Mouse (Mus musculus): Measurements from ENCODE around the gene Nfib. TPM values are rescaled to one million over a fixed set of nuclear protein-coding genes. Genes with fewer than 3 reads are reported as not detected.
A peak's percentile ranks its signal among the peaks of the same experiment; 100 is the strongest.

The Nfib gene
- total RNA-seq, 2 experiments from 2014 or later: 92.9 to 104 TPM

DNA sequence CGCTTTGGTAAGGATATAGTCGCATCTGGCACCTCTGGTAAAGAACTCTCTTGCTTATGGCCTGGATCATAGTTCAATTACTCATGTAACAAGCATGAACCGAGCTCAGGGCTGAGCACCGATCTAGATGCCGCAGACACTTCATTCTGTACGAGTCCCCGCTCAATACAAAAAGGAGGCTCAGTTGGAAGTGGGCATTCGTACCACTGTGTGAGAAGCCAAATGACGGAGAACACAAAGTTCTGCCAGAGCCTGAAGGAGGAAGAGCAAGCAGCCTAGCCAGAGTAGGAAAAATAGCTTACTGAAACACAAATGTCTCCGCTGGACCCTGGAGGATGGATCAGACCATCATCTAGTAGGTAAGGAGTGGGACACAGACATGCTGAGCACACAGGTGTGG is 246.7 kb downstream of the Nfib start:
- intact Hi-C loops (cut with DNase I; ENCODE audit: low total_unique reads): no loop called here
- DNase-seq: no peak

- intact Hi-C loops (cut with DNase I; ENCODE audit: low total_unique reads): no loop called here
- DNase-seq: no peak
Observed at GRCm38 (mm10) chr4:82456908-82457307, 248.6 kb downstream of the Nfib start.

- no peak for DNase-seq
- intact Hi-C loops (cut with DNase I; ENCODE audit: low total_unique reads): no loop called here
Observed at GRCm38 (mm10) chr4:82456323-82456713, 249.2 kb downstream of the Nfib start.

GRCm38 (mm10) chr4:82455617-82456322 is 249.8 kb downstream of the Nfib start:
- no peak for DNase-seq
- intact Hi-C loops (cut with DNase I; ENCODE audit: low total_unique reads): no loop called here

DNA sequence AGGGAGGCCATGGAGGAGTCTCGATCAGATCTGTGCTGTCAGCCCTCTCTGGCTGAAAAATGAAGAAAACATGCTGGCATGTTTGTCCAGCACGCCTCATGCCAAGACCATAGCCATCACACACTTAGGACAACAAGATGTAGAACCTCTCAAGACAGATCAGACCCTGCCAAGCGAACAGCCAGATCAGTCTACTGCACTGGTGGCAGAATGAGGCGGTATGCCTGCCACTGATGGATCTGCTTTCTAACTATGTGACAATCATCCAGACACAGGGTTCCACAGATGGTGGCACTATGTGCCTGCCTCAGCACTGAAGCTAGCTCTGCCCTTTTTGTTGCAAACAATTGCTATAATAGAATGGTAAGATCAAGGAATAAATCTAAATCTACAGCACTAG is 250.6 kb downstream of the Nfib start:
- no peak for DNase-seq
- intact Hi-C loops (cut with DNase I; ENCODE audit: low total_unique reads): no loop called here

DNA sequence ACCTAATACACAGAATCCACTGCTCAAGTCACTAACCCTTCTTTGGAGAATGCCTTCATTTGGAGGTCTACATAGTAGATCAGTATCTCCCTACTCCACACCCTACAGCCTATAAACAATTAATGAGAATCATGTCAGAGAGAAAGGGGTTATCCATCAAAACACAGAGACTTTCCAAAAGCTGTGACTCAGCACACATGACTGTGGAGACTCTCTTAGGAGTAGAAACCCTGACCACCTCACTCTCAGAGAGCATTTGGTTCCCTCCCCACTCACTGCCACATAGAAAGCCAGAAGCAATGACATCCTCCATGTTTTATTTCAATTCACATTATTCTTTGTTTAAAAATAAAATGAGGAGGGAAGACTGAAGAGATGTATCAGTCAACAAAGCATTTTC is 252.2 kb downstream of the Nfib start:
- intact Hi-C loops (cut with DNase I; ENCODE audit: low total_unique reads): no loop called here
- no peak for DNase-seq

- intact Hi-C loops (cut with DNase I; ENCODE audit: low total_unique reads): no loop called here
- DNase-seq: no peak
Observed at GRCm38 (mm10) chr4:82452905-82453304, 252.6 kb downstream of the Nfib start.

- intact Hi-C loops (cut with DNase I; ENCODE audit: low total_unique reads): no loop called here
- peak; percentile 88 for DNase-seq
Observed at GRCm38 (mm10) chr4:82447061-82447671, 258.4 kb downstream of the Nfib start.

DNA sequence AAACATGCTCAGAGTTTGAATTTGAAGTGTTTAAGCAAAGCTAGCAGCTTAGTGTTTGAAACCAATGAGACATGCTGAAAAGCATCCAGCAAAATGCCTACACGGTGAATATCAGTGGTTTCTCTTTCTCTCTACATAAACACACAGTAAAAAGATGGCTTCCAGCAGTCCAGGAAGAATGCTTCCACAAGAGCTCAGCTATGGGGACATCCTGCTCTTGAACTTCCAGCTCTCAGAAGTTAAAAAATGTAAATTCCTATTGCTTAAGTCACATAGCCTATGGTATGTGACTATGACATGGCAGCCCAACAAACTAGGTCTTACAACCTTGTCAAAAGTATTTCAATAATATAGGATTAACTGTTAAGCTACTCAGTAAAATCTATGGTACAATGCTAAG is 261.5 kb downstream of the Nfib start:
- DNase-seq: no peak
- intact Hi-C loops (cut with DNase I; ENCODE audit: low total_unique reads): no loop called here

- intact Hi-C loops (cut with DNase I; ENCODE audit: low total_unique reads): no loop called here
- no peak for DNase-seq
Observed at GRCm38 (mm10) chr4:82443441-82443840, 262.1 kb downstream of the Nfib start.

- no peak for DNase-seq
- intact Hi-C loops (cut with DNase I; ENCODE audit: low total_unique reads): no loop called here
Observed at GRCm38 (mm10) chr4:82443003-82443402, 262.5 kb downstream of the Nfib start.

DNA sequence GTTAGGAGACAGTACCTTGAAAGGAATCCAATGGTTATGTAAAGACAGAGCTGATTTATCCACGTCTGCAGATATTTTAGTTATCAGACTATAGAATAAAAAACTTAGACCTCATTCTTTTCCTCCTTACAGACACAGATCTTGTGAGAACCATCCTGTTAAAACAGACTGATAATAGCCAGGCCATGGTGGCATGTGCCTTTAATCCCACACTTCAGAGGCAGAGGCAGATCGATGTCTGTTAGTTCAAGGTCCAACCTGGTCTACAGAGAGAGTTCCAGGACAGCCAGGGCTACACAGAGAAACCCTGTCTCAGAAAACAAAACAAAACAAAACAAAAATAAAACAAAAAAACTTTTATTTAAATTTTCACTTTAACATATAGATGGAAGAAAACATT is 264.9 kb downstream of the Nfib start:
- intact Hi-C loops (cut with DNase I; ENCODE audit: low total_unique reads): no loop called here

DNA sequence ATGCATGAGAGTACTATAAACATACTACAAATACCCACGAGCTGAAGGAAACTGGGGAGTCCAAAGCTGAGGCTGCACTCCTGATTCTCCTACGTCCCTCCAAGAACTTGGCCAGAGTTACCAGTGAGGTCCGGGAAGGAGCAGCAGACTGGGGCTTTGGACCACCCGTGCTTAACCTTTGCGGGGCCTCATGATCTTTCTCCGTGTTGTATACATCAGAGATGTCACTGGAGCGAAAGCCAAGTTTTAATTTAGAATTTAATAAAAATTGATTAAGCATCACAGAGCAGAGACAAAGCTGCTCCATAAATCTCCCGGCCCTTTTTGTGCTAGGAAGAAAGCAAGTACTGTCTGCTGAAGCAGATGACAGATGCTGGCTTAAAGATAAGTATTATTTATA is 265.7 kb downstream of the Nfib start:
- intact Hi-C loops (cut with DNase I; ENCODE audit: low total_unique reads): no loop called here

More for the DNA sequence above, 264.9 kb downstream of the Nfib start:
- DNase-seq: no peak

DNA sequence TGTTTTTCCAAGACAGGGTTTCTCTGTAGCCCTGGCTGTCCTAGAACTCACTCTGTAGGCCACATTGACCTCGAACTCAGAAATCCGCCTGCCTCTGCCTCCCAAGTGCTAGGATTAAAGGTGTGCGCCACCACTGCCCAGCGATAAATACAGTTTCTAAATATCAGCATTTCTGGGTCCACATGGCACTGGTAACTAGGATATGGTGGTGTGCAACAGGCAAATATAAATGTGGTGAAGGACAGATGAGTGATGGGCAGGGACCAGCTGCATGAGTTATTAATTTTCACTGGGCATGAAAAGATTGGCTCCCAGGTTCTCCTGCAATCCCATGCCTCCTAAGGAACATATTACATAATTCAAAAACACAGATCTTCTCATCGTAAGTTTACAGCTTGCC is 266.9 kb downstream of the Nfib start:
- intact Hi-C loops (cut with DNase I; ENCODE audit: low total_unique reads): no loop called here
- DNase-seq: no peak

More for the DNA sequence above, 265.7 kb downstream of the Nfib start:
- DNase-seq: no peak

- intact Hi-C loops (cut with DNase I; ENCODE audit: low total_unique reads): no loop called here
Observed at GRCm38 (mm10) chr4:82437533-82438318, 267.8 kb downstream of the Nfib start.

DNA sequence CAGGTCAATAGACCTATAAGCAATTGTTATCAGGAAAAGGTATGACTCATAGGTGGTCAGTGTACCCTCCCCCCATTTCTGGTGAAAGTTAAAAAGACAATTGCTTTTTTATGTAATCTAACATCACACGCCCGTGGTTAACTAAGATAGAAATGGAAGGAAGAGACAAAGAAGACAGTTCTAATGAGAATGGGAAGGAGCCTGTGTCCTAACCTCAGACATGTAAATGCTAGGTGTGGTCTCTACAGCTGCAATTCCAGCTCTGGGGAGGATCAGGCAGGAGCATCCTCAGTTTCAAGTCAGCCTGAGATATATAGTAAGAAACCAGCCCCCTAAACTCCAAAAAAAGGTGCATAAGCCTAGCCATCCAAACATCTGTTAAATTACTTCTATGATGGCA is 268.9 kb downstream of the Nfib start:
- intact Hi-C loops (cut with DNase I; ENCODE audit: low total_unique reads): no loop called here
- no peak for DNase-seq

More at GRCm38 (mm10) chr4:82437533-82438318, 267.8 kb downstream of the Nfib start:
- DNase-seq: no peak

GRCm38 (mm10) chr4:82435716-82436115 is 269.8 kb downstream of the Nfib start:
- DNase-seq: peak; percentile 25
- intact Hi-C loops (cut with DNase I; ENCODE audit: low total_unique reads): no loop called here

DNA sequence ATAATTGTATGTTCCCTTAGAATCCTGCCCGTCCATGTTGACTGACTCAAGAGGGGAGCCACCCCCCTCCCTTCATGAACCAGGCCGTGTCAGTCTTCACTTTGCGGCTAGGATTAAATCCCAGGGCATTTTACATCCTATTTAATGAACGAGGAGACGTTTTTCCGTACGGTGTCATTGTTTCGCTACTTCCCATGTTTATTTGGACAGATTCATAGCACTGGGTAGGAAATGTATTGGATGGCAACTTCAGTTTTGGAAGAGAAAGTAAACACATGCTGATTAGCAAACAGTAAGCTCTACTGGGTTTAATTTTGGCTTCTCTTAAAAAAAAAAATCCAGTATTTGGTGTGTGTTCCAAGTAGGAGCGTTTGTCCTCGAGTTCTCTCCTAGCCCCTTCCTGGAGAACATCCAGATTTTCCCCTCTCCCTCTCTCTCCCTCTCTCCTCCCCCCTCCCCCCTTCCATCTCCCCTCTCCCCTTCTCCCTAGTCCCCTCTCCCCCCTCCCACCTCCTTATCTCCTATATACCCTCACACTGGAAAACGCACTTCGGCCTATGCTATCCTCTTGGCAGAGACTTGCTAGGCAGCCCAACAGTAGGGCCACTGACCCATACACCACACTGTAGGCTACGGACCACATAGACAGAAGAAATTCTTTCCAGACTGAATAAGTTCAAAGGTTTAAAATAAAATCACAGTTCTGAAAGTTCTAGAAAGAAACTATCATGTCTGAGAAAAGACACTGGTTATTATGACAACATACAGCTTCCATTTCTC is 271.4 kb downstream of the Nfib start:
- intact Hi-C loops (cut with DNase I; ENCODE audit: low total_unique reads): no loop called here
- no peak for DNase-seq

- no peak for DNase-seq
- intact Hi-C loops (cut with DNase I; ENCODE audit: low total_unique reads): no loop called here
Observed at GRCm38 (mm10) chr4:82431831-82432230, 273.7 kb downstream of the Nfib start.

- DNase-seq: no peak
- intact Hi-C loops (cut with DNase I; ENCODE audit: low total_unique reads): no loop called here
Observed at GRCm38 (mm10) chr4:82430802-82431201, 274.7 kb downstream of the Nfib start.
